Mouse (Mus musculus): ENCODE results near the gene Ccnh.

- TF ChIP-seq CTCF (IDR thresholded peaks at IDR 0.05; ENCODE audit: low read depth) (no peak), EP300 (IDR thresholded peaks at IDR 0.05; ENCODE audit: low read depth) (no peak)
These were observed 34.5 kb upstream of the Ccnh start for GRCm38 (mm10) chr13:85154746-85155145.

Measured in heart, postnatal 0 days (tissue).